Mouse (Mus musculus): ENCODE data around the gene Tyw1. TPM values are rescaled to one million over a fixed set of nuclear protein-coding genes. Genes with fewer than 3 reads are reported as not detected.

Tyw1 gene
- total RNA-seq (2014; rRNA removed) (20.5 and 22.7 TPM in 2 replicates), polyA plus RNA-seq (2015; fragmentation: Nextera tagmentation; extraction: Ambion mirVana) (17.6 and 18.1 TPM in 2 replicates)

GRCm38 (mm10) chr5:130255017-130255720, at the start of gene Tyw1, which contains the start of gene Sbds:
Gene Tyw1, plus strand, starts transcription at chr5:130255619.
Gene Sbds, minus strand, starts transcription at chr5:130255530.
- H3K4me3 ChIP-seq (ENCODE audit: low read length), result peak within 1 kb of the TSS; percentile 71
- TF ChIP-seq CTCF (IDR thresholded peaks at IDR 0.05; ENCODE audit: low read depth), result peak; percentile 31; the same call in 1 of the 2 replicates
- peak within 1 kb of the TSS; percentile 73 for H3K4me2 ChIP-seq (ENCODE audit: low read depth, low read length)
- peaks cover 26% of the 10 kb centered on the region for H3K36me3 ChIP-seq (ENCODE audit: insufficient read depth, low read length)
- no peaks in the 10 kb centered on the region for H3K27me3 ChIP-seq (ENCODE audit: insufficient read depth, low read length)
- H3K9me3 ChIP-seq (ENCODE audit: low read length), result no peaks in the 10 kb centered on the region
- under 1% methylated on average over 52 of the region's 52 CpGs for WGBS
- peak; percentile 89 for ATAC-seq
- H3K9ac ChIP-seq (replicated peaks; ENCODE audit: low read length), result peak within 1 kb of the TSS; percentile 80
- peak within 1 kb of the TSS; percentile 85 for H3K27ac ChIP-seq
- DNase-seq (ENCODE audit: low spot score), result peak; percentile 99
- peaks cover 3% of the 10 kb centered on the region; the same call in 1 of the 2 replicates for H3K4me1 ChIP-seq (ENCODE audit: insufficient read depth, low read length)

- Histone ChIP-seq H3K4me3 (ENCODE audit: low read length) (no peak overlapping the region), H3K4me2 (ENCODE audit: low read depth, low read length) (no peak overlapping the region), H3K4me1 (ENCODE audit: insufficient read depth, low read length) (no peaks in the 10 kb centered on the region), H3K9ac (replicated peaks; ENCODE audit: low read length) (no peak overlapping the region), H3K9me3 (ENCODE audit: low read length) (no peaks in the 10 kb centered on the region), H3K27ac (no peak overlapping the region), H3K36me3 (ENCODE audit: insufficient read depth, low read length) (peaks cover 45% of the 10 kb centered on the region), H3K27me3 (ENCODE audit: insufficient read depth, low read length) (no peaks in the 10 kb centered on the region)
- DNase-seq (ENCODE audit: low spot score) (no peak), ATAC-seq (no peak)
- WGBS, result 93% methylated on average over 4 of the region's 4 CpGs
- TF ChIP-seq CTCF (IDR thresholded peaks at IDR 0.05; ENCODE audit: low read depth), result no peak
These were observed 48.1 kb upstream of the Tyw1 start for GRCm38 (mm10) chr5:130207299-130207698.

GRCm38 (mm10) chr5:130212956-130213355, 42.5 kb upstream of the Tyw1 start:
- Histone ChIP-seq H3K9me3 (ENCODE audit: low read length) (no peaks in the 10 kb centered on the region), H3K4me2 (ENCODE audit: low read depth, low read length) (no peak overlapping the region), H3K4me3 (ENCODE audit: low read length) (no peak overlapping the region), H3K36me3 (ENCODE audit: insufficient read depth, low read length) (peaks cover 44% of the 10 kb centered on the region), H3K27me3 (ENCODE audit: insufficient read depth, low read length) (no peaks in the 10 kb centered on the region), H3K27ac (no peak overlapping the region), H3K4me1 (ENCODE audit: insufficient read depth, low read length) (no peaks in the 10 kb centered on the region), H3K9ac (replicated peaks; ENCODE audit: low read length) (no peak overlapping the region)
- no peak for TF ChIP-seq CTCF (IDR thresholded peaks at IDR 0.05; ENCODE audit: low read depth)
- ATAC-seq, result no peak
- DNase-seq (ENCODE audit: low spot score), result no peak
- 91% methylated on average over 11 of the region's 11 CpGs for WGBS

- Histone ChIP-seq H3K4me3 (ENCODE audit: low read length) (no peak within 1 kb of the TSS), H3K36me3 (ENCODE audit: insufficient read depth, low read length) (peaks cover 21% of the 10 kb centered on the region), H3K9ac (replicated peaks; ENCODE audit: low read length) (no peak within 1 kb of the TSS), H3K4me1 (ENCODE audit: insufficient read depth, low read length) (no peaks in the 10 kb centered on the region), H3K4me2 (ENCODE audit: low read depth, low read length) (no peak within 1 kb of the TSS), H3K9me3 (ENCODE audit: low read length) (no peaks in the 10 kb centered on the region), H3K27ac (no peak within 1 kb of the TSS), H3K27me3 (ENCODE audit: insufficient read depth, low read length) (no peaks in the 10 kb centered on the region)
- DNase-seq (ENCODE audit: low spot score) (no peak), ATAC-seq (no peak)
- 81% methylated on average over 7 of the region's 7 CpGs for WGBS
- TF ChIP-seq CTCF (IDR thresholded peaks at IDR 0.05; ENCODE audit: low read depth), result no peak
These were observed 38.6 kb upstream of the Tyw1 start, which contains the start of gene Tmem248 for GRCm38 (mm10) chr5:130216781-130217180. Gene Tmem248, plus strand, starts transcription at chr5:130217081.

DNA sequence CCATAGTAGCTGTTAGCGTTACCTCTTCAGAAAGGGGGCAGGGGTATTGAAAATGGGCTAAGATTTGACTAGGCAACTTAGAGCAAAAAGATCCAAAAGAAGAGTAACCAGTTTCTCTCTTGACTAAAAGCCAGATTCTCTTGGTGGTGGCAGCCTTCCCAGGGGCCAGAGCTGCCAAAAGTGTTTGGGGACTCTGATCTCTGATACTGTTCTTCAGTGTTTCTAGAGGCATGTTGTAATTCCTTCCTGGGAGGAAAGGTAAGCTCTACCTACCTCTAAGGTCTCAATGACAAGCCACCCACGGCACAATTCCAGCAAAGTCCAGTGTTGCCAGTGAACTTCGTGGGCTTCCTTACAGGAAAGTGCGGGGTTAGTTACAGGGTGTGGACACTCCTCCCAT, 38.0 kb upstream of the Tyw1 start:
- H3K9ac ChIP-seq (replicated peaks; ENCODE audit: low read length), result no peak overlapping the region
- ATAC-seq, result no peak
- H3K36me3 ChIP-seq (ENCODE audit: insufficient read depth, low read length), result peaks cover 16% of the 10 kb centered on the region
- H3K4me2 ChIP-seq (ENCODE audit: low read depth, low read length), result no peak overlapping the region
- no peak for TF ChIP-seq CTCF (IDR thresholded peaks at IDR 0.05; ENCODE audit: low read depth)
- H3K4me1 ChIP-seq (ENCODE audit: insufficient read depth, low read length), result no peaks in the 10 kb centered on the region
- no peak overlapping the region for H3K27ac ChIP-seq
- H3K27me3 ChIP-seq (ENCODE audit: insufficient read depth, low read length), result no peaks in the 10 kb centered on the region
- DNase-seq (ENCODE audit: low spot score), result no peak
- no peak overlapping the region for H3K4me3 ChIP-seq (ENCODE audit: low read length)
- H3K9me3 ChIP-seq (ENCODE audit: low read length), result no peaks in the 10 kb centered on the region
- WGBS, result 88% methylated on average over 4 of the region's 4 CpGs

- Histone ChIP-seq H3K9ac (replicated peaks; ENCODE audit: low read length) (no peak overlapping the region), H3K36me3 (ENCODE audit: insufficient read depth, low read length) (peaks cover 8% of the 10 kb centered on the region; the same call in 1 of the 2 replicates), H3K27ac (no peak overlapping the region), H3K9me3 (ENCODE audit: low read length) (no peaks in the 10 kb centered on the region), H3K27me3 (ENCODE audit: insufficient read depth, low read length) (no peaks in the 10 kb centered on the region), H3K4me3 (ENCODE audit: low read length) (no peak overlapping the region), H3K4me2 (ENCODE audit: low read depth, low read length) (no peak overlapping the region), H3K4me1 (ENCODE audit: insufficient read depth, low read length) (no peaks in the 10 kb centered on the region; the same call in 1 of the 2 replicates)
- no peak for DNase-seq (ENCODE audit: low spot score)
- 91% methylated on average over 5 of the region's 5 CpGs for WGBS
- no peak for TF ChIP-seq CTCF (IDR thresholded peaks at IDR 0.05; ENCODE audit: low read depth)
- ATAC-seq, result no peak
These were observed 37.1 kb upstream of the Tyw1 start for GRCm38 (mm10) chr5:130218336-130218735.

GRCm38 (mm10) chr5:130221316-130221715, 34.1 kb upstream of the Tyw1 start:
- ATAC-seq, result no peak
- H3K27me3 ChIP-seq (ENCODE audit: insufficient read depth, low read length), result no peaks in the 10 kb centered on the region
- no peaks in the 10 kb centered on the region for H3K9me3 ChIP-seq (ENCODE audit: low read length)
- peak overlapping the region; percentile 97 for H3K9ac ChIP-seq (replicated peaks; ENCODE audit: low read length)
- peak overlapping the region; percentile 99 for H3K4me3 ChIP-seq (ENCODE audit: low read length)
- H3K36me3 ChIP-seq (ENCODE audit: insufficient read depth, low read length), result no peaks in the 10 kb centered on the region
- no peak for TF ChIP-seq CTCF (IDR thresholded peaks at IDR 0.05; ENCODE audit: low read depth)
- H3K4me2 ChIP-seq (ENCODE audit: low read depth, low read length), result peak overlapping the region; percentile 67
- H3K4me1 ChIP-seq (ENCODE audit: insufficient read depth, low read length), result no peaks in the 10 kb centered on the region; the same call in 1 of the 2 replicates
- H3K27ac ChIP-seq, result peak overlapping the region; percentile 83; the same call in 1 of the 2 replicates
- DNase-seq (ENCODE audit: low spot score), result no peak
- 49% methylated on average over 2 of the region's 2 CpGs for WGBS

All from hindbrain, postnatal 0 days (tissue).